Mouse (Mus musculus) limb, embryonic 10.5 days (tissue): ENCODE results near the gene Zbtb40. TPM values are rescaled to one million over a fixed set of nuclear protein-coding genes. Genes with fewer than 3 reads are reported as not detected.
A peak's percentile ranks its signal among the peaks of the same experiment; 100 is the strongest.

Experiments
- DNase-seq: peaks from one replicate; pipeline ENCODE4 v3.0.0-alpha.2; 2017; ENCODE audit warnings: low spot score
- H3K27ac ChIP-seq: fragments of 300-500 bp; sonication (generic); 2 replicates; pipeline ENCODE4 v1.5.1; 2016; ENCODE audit warnings: mild to moderate bottlenecking
- H3K27me3 ChIP-seq: fragments of 300-500 bp; sonication (generic); 2 replicates; pipeline ENCODE4 v1.6.1; 2016; ENCODE audit warnings: low read depth, mild to moderate bottlenecking; ENCODE audit not compliant: poor library complexity, severe bottlenecking
- H3K36me3 ChIP-seq: fragments of 300-500 bp; sonication (generic); 2 replicates; pipeline ENCODE4 v1.6.1; 2016; ENCODE audit warnings: mild to moderate bottlenecking, moderate library complexity
- H3K4me1 ChIP-seq: fragments of 300-500 bp; sonication (generic); 2 replicates; pipeline ENCODE4 v1.6.1; 2016
- H3K4me3 ChIP-seq: fragments of 300-500 bp; sonication (generic); 2 replicates; pipeline ENCODE4 v1.5.1; 2016; ENCODE audit warnings: mild to moderate bottlenecking, moderate library complexity
- H3K9me3 ChIP-seq: fragments of 300-500 bp; sonication (generic); replicated peaks from 2 replicates; pipeline ENCODE4 v1.6.1; 2016; ENCODE audit warnings: mild to moderate bottlenecking
- WGBS: fragments of 180-500 bp; shearing (Covaris S2); methylation state at CpG from one replicate; pipeline ENCODE4 v1.1.7; 2016; 5-methylcytosine and 5-hydroxymethylcytosine counted together
- polyA plus RNA-seq: library from polyadenylated mRNA; unstranded; fragments of >200 nt; fragmentation: Nextera tagmentation; extraction: Ambion mirVana; gene quantifications from 2 replicates; pipeline ENCODE4 v1.2.1, GENCODE M21; 2016

Zbtb40 gene
- 6.7 and 7.2 TPM in 2 replicates for polyA plus RNA-seq

- H3K9me3 ChIP-seq = no peaks in the 10 kb centered on the region
- H3K27me3 ChIP-seq = peaks cover 36% of the 10 kb centered on the region
- peak within 1 kb of the TSS; percentile 86 for H3K27ac ChIP-seq
- peak; percentile 99 for DNase-seq
- no peaks in the 10 kb centered on the region for H3K36me3 ChIP-seq
- WGBS = 1% methylated on average over 32 of the region's 32 CpGs
- peaks cover 30% of the 10 kb centered on the region for H3K4me1 ChIP-seq
- peak within 1 kb of the TSS; percentile 74 for H3K4me3 ChIP-seq
Observed at GRCm38 (mm10) chr4:137048550-137049032, at the start of gene Zbtb40. Gene Zbtb40, minus strand, starts transcription at chr4:137048801.

DNA sequence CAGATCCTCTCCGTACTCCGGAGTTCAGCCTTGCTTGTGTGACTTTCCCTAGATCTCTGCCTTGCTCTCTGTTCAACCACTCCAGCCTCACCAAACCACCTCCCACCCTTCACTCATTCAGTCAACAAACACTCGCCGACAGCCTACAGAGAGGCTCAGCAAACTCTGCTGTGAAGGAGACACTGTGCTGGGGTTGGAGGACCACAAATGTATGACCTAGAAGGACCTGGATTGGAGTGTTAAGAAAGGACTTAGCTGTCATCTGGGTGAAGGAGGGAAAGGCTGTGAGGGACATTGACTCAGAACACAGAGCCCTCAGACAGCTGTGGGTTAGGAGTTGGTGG is 49.4 kb upstream of the Zbtb40 start:
- Histone ChIP-seq H3K36me3 (no peaks in the 10 kb centered on the region), H3K27ac (no peak overlapping the region), H3K4me1 (peaks cover 14% of the 10 kb centered on the region), H3K27me3 (no peaks in the 10 kb centered on the region), H3K4me3 (no peak overlapping the region), H3K9me3 (no peaks in the 10 kb centered on the region)
- 83% methylated on average over 4 of the region's 4 CpGs for WGBS
- no peak for DNase-seq

DNA sequence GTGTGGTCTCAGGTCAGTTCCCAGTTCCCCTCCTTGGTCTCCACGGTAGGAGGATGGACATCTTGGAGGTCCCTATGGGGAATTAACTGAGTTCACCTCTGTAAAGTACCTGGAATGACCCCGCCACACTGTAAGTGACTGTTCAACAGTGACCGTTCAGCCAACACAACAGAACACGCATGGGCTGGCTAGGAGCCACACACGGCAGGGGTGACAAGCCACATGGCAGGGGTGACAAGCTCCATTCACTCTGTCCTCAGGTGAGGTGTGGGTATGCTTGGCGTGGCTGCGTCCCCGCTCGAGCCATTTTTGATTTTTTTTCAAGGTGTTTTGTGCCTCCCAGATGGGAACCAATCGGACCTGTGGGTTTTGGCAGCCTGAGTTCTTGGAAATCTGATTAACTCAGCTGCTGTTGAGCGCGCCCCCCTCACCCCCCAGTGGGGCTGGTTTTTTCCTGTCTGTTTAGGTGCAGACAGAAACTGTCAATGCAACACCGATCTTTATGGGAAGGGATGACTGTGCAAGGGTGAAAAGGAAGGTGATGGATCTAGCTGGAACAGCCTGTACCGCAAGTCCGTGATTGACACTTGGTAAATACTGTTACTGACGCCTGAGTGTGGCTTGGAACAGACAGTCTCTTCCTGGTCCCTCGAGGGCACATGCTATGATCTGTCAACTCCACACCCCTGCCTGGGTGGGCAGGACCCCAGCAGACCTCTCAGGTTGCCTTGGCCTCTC is 48.8 kb upstream of the Zbtb40 start:
- no peak for DNase-seq
- H3K9me3 ChIP-seq = no peaks in the 10 kb centered on the region
- 82% methylated on average over 17 of the region's 17 CpGs for WGBS
- H3K27me3 ChIP-seq = no peaks in the 10 kb centered on the region
- H3K4me1 ChIP-seq = peaks cover 14% of the 10 kb centered on the region
- H3K27ac ChIP-seq = peak overlapping the region; percentile 7; the same call in 1 of the 2 replicates
- no peaks in the 10 kb centered on the region for H3K36me3 ChIP-seq
- H3K4me3 ChIP-seq = no peak overlapping the region

- no peak overlapping the region for H3K27ac ChIP-seq
- H3K4me1 ChIP-seq = peaks cover 14% of the 10 kb centered on the region
- H3K36me3 ChIP-seq = no peaks in the 10 kb centered on the region
- H3K27me3 ChIP-seq = 0 out of 2 replicates have a peak, but pooled peaks cover 2% of the 10 kb centered on the region
- H3K4me3 ChIP-seq = no peak overlapping the region
- H3K9me3 ChIP-seq = no peaks in the 10 kb centered on the region
- DNase-seq = no peak
- 61% methylated on average over 10 of the region's 10 CpGs for WGBS
Observed at GRCm38 (mm10) chr4:137096353-137096752, 47.8 kb upstream of the Zbtb40 start.

DNA sequence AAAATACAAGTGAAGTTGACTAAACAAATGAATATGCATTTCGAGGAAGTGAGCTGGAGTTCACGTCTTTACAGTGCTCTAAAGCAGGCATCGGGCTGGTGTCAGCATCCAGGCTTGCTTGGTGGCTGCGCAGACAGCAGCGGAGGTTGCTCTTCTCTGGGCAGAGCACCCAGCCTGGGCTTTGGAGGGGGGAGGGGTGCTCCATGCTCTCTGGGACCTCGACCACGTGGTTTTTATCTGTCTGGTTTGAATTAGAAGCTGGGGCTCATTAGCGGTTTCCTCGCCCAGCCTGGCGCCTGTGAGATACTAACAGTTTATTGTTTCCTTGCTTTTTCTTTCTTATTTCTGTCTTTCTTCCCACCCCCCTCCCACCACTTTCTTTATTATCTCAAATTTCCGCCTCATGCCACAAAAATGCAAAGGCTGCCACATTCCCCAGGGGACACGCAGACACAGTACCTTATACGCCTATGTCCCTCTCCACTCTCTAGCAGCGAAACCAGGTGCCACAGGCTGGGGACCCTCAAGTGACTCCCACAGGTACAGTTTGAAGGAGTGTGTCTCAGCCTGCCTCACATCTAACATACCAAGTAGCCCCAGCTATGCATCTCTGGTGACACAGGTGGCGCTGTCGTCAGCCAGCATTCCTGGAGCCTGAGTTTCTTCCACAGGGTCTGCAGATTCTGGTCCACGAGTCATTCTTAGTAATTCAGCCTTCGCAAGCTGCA is 36.6 kb upstream of the Zbtb40 start:
- WGBS = 27% methylated on average over 18 of the region's 18 CpGs
- peak; percentile 70 for DNase-seq
- Histone ChIP-seq H3K4me3 (peak overlapping the region; percentile 29), H3K36me3 (no peaks in the 10 kb centered on the region), H3K27me3 (peaks cover 11% of the 10 kb centered on the region), H3K27ac (peak overlapping the region; percentile 79), H3K4me1 (peaks cover 47% of the 10 kb centered on the region), H3K9me3 (no peaks in the 10 kb centered on the region)

GRCm38 (mm10) chr4:137082866-137083265 is 34.3 kb upstream of the Zbtb40 start:
- 55% methylated on average over 2 of the region's 2 CpGs for WGBS
- H3K27ac ChIP-seq = peak overlapping the region; percentile 12
- no peak for DNase-seq
- H3K36me3 ChIP-seq = no peaks in the 10 kb centered on the region
- no peak overlapping the region for H3K4me3 ChIP-seq
- no peaks in the 10 kb centered on the region for H3K9me3 ChIP-seq
- peaks cover 11% of the 10 kb centered on the region for H3K27me3 ChIP-seq
- H3K4me1 ChIP-seq = peaks cover 44% of the 10 kb centered on the region

DNA sequence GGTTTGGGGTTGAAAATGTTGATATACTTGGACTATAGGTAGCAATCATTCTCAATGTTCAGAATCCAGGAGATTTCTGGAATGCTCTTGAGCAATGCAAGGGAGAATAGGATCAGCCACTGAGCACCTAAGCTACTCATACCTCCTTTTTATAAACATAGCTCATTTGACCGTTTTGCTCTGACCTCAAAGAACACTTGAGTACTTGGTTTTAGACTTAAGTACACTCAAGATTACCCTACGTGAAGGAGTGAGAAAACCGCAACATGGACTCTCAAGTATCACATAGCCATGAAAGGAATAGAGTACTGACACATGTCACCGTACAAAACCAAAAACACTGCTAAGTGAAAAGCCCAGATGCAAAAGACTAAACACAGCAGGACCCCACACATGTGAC is 32.8 kb upstream of the Zbtb40 start:
- Histone ChIP-seq H3K9me3 (no peaks in the 10 kb centered on the region), H3K27ac (no peak overlapping the region), H3K36me3 (no peaks in the 10 kb centered on the region), H3K4me1 (peaks cover 33% of the 10 kb centered on the region), H3K27me3 (peaks cover 4% of the 10 kb centered on the region), H3K4me3 (no peak overlapping the region)
- WGBS = 93% methylated on average over 4 of the region's 4 CpGs
- no peak for DNase-seq

GRCm38 (mm10) chr4:137077216-137077615 is 28.6 kb upstream of the Zbtb40 start:
- Histone ChIP-seq H3K4me3 (no peak overlapping the region), H3K27ac (no peak overlapping the region)
- WGBS = 68% methylated on average over 2 of the region's 2 CpGs

DNA sequence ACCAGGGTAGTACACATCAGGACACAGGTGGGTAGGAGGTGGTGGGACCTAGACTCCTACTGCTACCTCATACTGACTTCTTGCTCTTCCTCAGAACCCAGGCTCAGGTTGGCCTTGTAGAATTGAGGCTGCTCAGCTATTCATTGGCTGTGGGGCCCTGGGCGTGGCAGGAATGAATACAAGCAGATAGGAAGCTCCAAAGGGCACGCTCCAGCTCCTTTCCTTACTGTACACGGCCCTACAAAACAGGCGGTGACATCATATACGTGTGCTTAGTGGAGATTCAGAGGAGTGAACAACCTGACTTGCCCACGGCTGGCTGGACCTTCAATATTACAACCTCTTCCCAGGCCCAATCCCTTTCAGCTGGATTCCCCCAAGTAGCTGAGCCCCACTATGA is 22.6 kb upstream of the Zbtb40 start:
- 87% methylated on average over 6 of the region's 6 CpGs for WGBS
- no peak overlapping the region for H3K4me3 ChIP-seq
- H3K36me3 ChIP-seq = no peaks in the 10 kb centered on the region
- no peaks in the 10 kb centered on the region for H3K27me3 ChIP-seq
- no peak overlapping the region for H3K27ac ChIP-seq
- H3K4me1 ChIP-seq = peaks cover 9% of the 10 kb centered on the region
- no peak for DNase-seq
- H3K9me3 ChIP-seq = no peaks in the 10 kb centered on the region

More at GRCm38 (mm10) chr4:137077216-137077615, 28.6 kb upstream of the Zbtb40 start:
- H3K4me1 ChIP-seq = no peaks in the 10 kb centered on the region
- H3K9me3 ChIP-seq = no peaks in the 10 kb centered on the region
- no peaks in the 10 kb centered on the region for H3K36me3 ChIP-seq
- DNase-seq = no peak
- H3K27me3 ChIP-seq = no peaks in the 10 kb centered on the region

- H3K4me3 ChIP-seq = no peak overlapping the region
- DNase-seq = no peak
- H3K27ac ChIP-seq = no peak overlapping the region
- peaks cover 9% of the 10 kb centered on the region for H3K4me1 ChIP-seq
- H3K9me3 ChIP-seq = no peaks in the 10 kb centered on the region
- H3K36me3 ChIP-seq = no peaks in the 10 kb centered on the region
- H3K27me3 ChIP-seq = 0 out of 2 replicates have a peak, but pooled peaks cover 8% of the 10 kb centered on the region
- 26% methylated on average over 8 of the region's 8 CpGs for WGBS
Observed at GRCm38 (mm10) chr4:137068491-137068890, 19.9 kb upstream of the Zbtb40 start.

GRCm38 (mm10) chr4:137065846-137066245 is 17.2 kb upstream of the Zbtb40 start:
- H3K27ac ChIP-seq = no peak overlapping the region
- 72% methylated on average over 6 of the region's 6 CpGs for WGBS
- no peaks in the 10 kb centered on the region for H3K9me3 ChIP-seq
- peaks cover 9% of the 10 kb centered on the region for H3K4me1 ChIP-seq
- H3K36me3 ChIP-seq = no peaks in the 10 kb centered on the region
- H3K4me3 ChIP-seq = no peak overlapping the region
- DNase-seq = no peak
- 0 out of 2 replicates have a peak, but pooled peaks cover 8% of the 10 kb centered on the region for H3K27me3 ChIP-seq

GRCm38 (mm10) chr4:137054932-137055331 is 6.3 kb upstream of the Zbtb40 start:
- no peak for DNase-seq
- Histone ChIP-seq H3K27ac (no peak overlapping the region), H3K36me3 (no peaks in the 10 kb centered on the region), H3K4me3 (no peak overlapping the region), H3K9me3 (no peaks in the 10 kb centered on the region), H3K27me3 (peaks cover 42% of the 10 kb centered on the region), H3K4me1 (no peaks in the 10 kb centered on the region)
- 71% methylated on average over 3 of the region's 3 CpGs for WGBS

DNA sequence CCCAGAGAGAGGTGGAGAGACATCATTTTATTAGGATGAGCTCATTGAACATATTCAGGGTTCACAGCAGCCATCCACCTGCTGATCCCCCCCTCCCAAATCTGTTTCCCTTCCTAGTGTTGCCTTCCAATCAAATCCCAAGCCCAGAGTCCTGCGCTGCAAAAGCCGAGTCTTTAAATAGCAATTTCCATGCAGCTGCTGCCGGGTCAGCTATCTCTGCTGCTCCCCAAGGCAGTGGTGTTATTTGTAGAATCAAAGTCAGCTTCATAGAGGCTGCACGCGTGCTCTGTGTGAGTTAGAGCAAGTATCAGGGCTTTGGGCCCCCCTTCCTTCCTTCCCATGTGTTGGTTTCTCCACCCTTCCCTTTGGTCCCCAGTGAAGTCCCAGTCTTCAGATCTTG is 5.2 kb upstream of the Zbtb40 start:
- WGBS = 73% methylated on average over 5 of the region's 5 CpGs
- H3K27me3 ChIP-seq = peaks cover 47% of the 10 kb centered on the region

More for the DNA sequence above, 5.2 kb upstream of the Zbtb40 start:
- Histone ChIP-seq H3K27ac (no peak overlapping the region), H3K36me3 (no peaks in the 10 kb centered on the region), H3K4me3 (no peak overlapping the region), H3K4me1 (no peaks in the 10 kb centered on the region), H3K9me3 (no peaks in the 10 kb centered on the region)
- DNase-seq = no peak
